Mouse (Mus musculus) kidney, embryonic 16.5 days (tissue): Measurements from ENCODE around the gene Ppp1r35. TPM values are rescaled to one million over a fixed set of nuclear protein-coding genes. Genes with fewer than 3 reads are reported as not detected.

Experiments used
- ATAC-seq: fragments of 200-750 bp; cut with Nextera tagmentation; 2 replicates; pipeline ENCODE4 v1.8.0; 2017; ENCODE audit warnings: moderate TSS enrichment; ENCODE audit not compliant: low FRiP score, low TSS enrichment
- H3K27ac ChIP-seq: fragments of 300-500 bp; sonication (generic); 2 replicates; pipeline ENCODE4 v1.5.1; 2014; ENCODE audit warnings: low read length
- H3K27me3 ChIP-seq: fragments of 300-500 bp; sonication (generic); 2 replicates; pipeline ENCODE4 v1.6.1; 2014; ENCODE audit warnings: low read length, control low read depth, mixed read lengths; ENCODE audit not compliant: insufficient read depth
- H3K36me3 ChIP-seq: fragments of 300-500 bp; sonication (generic); 2 replicates; pipeline ENCODE4 v1.6.1; 2014; ENCODE audit warnings: low read length, control low read depth, mixed read lengths; ENCODE audit not compliant: insufficient read depth
- H3K4me1 ChIP-seq: fragments of 300-500 bp; sonication (generic); 2 replicates; pipeline ENCODE4 v1.6.1; 2014; ENCODE audit warnings: low read length, control low read depth, mixed read lengths; ENCODE audit not compliant: insufficient read depth
- H3K4me2 ChIP-seq: fragments of 300-500 bp; sonication (generic); replicated peaks from 2 replicates; pipeline ENCODE4 v1.6.1; 2014; ENCODE audit warnings: low read depth, low read length
- H3K4me3 ChIP-seq: fragments of 300-500 bp; sonication (generic); 2 replicates; pipeline ENCODE4 v1.5.1; 2014; ENCODE audit warnings: mild to moderate bottlenecking, low read length
- H3K9ac ChIP-seq: fragments of 300-500 bp; sonication (generic); replicated peaks from 2 replicates; pipeline ENCODE4 v1.6.1; 2014; ENCODE audit warnings: low read length
- H3K9me3 ChIP-seq: fragments of 300-500 bp; sonication (generic); 2 replicates; pipeline ENCODE4 v1.6.1; 2016; ENCODE audit warnings: low read length, control low read depth
- WGBS: fragments of 180-500 bp; shearing (Covaris S2); extraction: QIAGEN DNeasy Blood & Tissue Kit; methylation state at CpG from one replicate; pipeline ENCODE4 v1.1.7; 2014; 5-methylcytosine and 5-hydroxymethylcytosine counted together
- polyA plus RNA-seq: library from polyadenylated mRNA; unstranded; fragments of >200 nt; fragmentation: Nextera tagmentation; extraction: Ambion mirVana; gene quantifications from 2 replicates; pipeline ENCODE4 v1.2.1, GENCODE M21; 2015

Ppp1r35 gene
- polyA plus RNA-seq, 1 experiment from 2014 or later, result 26.0 TPM

DNA sequence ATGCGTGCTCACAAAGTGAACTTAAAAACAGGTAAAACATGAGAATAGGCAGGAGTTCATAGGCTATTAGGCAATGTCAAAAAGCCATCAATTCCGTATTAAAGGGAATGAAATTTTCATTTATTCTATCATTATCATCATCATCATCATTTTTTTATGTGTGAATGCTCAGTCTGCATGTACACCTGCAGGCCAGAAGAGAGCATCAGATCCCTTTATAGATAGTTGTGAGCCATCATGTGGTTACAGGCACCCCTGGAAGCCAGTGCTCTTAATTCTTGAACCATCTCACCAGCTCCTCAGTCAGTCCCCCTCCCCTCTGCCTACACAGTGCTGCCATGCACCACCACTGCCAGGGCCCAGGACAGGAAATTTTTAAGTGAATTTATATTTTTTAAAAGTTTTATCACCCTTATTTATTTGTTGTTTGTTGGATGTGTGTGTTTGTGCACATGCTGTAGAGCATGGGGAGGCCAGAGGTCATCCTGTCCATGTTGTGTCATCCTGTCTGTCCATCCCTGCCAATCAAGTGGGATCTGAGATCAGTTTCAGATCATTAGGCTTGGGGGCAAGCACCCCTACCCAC lies 10.4 kb downstream of the Ppp1r35 start:
- WGBS, result 93% methylated on average over 2 of the region's 2 CpGs
- H3K4me2 ChIP-seq, result no peak overlapping the region
- ATAC-seq, result no peak

DNA sequence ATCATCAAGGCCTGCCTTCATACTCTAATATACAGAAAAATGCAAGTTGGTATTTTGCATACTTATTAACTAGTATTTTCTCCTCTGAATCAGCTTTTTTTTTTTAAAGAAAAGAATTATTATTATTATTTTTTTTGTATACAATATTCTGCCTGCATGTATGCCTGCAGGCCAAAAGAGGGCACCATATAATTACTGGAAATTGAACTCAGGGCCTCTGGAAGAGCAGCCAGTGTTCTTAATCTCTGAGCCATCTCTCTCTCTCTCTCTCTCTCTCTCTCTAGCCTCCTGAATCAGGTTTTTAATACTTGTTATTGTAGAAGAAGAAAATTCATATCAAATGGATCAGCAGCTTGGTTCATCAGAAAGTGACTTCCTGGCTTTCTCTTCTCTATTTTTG lies 12.9 kb downstream of the Ppp1r35 start:
- H3K27me3 ChIP-seq, result no peaks in the 10 kb centered on the region
- no peak overlapping the region for H3K4me2 ChIP-seq
- no peak overlapping the region for H3K27ac ChIP-seq
- H3K4me1 ChIP-seq, result 0 out of 2 replicates have a peak, but pooled peaks cover 4% of the 10 kb centered on the region
- H3K9ac ChIP-seq, result no peak overlapping the region
- H3K36me3 ChIP-seq, result no peaks in the 10 kb centered on the region
- no peak overlapping the region for H3K4me3 ChIP-seq
- H3K9me3 ChIP-seq, result no peaks in the 10 kb centered on the region
- ATAC-seq, result no peak

More for the DNA sequence above, 10.4 kb downstream of the Ppp1r35 start:
- peaks cover 16% of the 10 kb centered on the region for H3K4me1 ChIP-seq
- no peak overlapping the region for H3K27ac ChIP-seq
- no peak overlapping the region for H3K4me3 ChIP-seq
- H3K9me3 ChIP-seq, result no peaks in the 10 kb centered on the region
- no peaks in the 10 kb centered on the region for H3K27me3 ChIP-seq
- no peak overlapping the region for H3K9ac ChIP-seq
- H3K36me3 ChIP-seq, result peaks cover 8% of the 10 kb centered on the region

DNA sequence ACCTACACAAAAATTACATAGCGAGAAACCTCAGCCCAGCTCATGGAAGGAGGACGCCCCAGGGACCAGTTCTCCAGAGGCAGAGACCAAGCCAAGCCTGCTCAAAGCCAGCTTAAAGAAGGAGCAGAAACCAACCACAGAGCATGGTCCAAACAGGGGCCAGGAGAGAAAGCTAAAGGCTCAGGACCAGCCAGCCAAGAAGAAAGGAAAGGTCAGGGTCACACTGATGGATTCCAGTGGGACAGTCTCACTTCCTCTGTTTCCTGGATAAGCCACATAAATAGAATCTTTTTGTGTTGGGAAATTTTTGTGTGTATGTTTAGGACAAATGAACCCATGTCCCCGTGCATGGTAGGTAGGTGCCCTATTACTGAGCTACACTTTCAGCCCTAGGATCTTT lies 18.0 kb downstream of the Ppp1r35 start:
- H3K4me1 ChIP-seq, result no peaks in the 10 kb centered on the region
- H3K9ac ChIP-seq, result no peak overlapping the region
- 83% methylated on average over 3 of the region's 3 CpGs for WGBS
- no peaks in the 10 kb centered on the region for H3K36me3 ChIP-seq
- no peak overlapping the region for H3K4me2 ChIP-seq
- H3K4me3 ChIP-seq, result no peak overlapping the region
- no peak for ATAC-seq
- no peak overlapping the region for H3K27ac ChIP-seq
- H3K27me3 ChIP-seq, result no peaks in the 10 kb centered on the region
- H3K9me3 ChIP-seq, result no peaks in the 10 kb centered on the region

DNA sequence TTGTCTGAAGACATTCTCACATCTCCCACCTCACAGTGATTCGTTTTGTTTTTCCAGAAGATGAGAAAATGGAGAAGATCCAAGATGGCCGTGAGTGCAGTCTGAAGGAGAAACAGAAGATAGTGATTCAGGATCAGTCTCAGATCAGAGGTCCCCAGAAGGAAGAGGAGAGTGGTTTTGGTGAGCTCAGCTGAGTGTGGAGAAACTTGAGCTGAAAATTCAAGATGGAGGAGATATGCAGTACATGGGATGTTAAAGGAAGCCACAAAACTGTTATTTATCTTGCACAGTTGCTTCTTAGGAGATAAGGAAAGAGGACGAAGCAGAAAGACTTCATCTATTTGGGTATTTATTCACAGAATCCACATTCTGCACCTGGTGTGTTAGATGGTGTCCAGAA lies 22.3 kb downstream of the Ppp1r35 start:
- Histone ChIP-seq H3K4me3 (no peak overlapping the region), H3K27me3 (no peaks in the 10 kb centered on the region), H3K9ac (no peak overlapping the region), H3K4me1 (no peaks in the 10 kb centered on the region), H3K4me2 (no peak overlapping the region), H3K9me3 (no peaks in the 10 kb centered on the region), H3K27ac (no peak overlapping the region), H3K36me3 (no peaks in the 10 kb centered on the region)
- ATAC-seq, result no peak
- 81% methylated on average over 3 of the region's 3 CpGs for WGBS

DNA sequence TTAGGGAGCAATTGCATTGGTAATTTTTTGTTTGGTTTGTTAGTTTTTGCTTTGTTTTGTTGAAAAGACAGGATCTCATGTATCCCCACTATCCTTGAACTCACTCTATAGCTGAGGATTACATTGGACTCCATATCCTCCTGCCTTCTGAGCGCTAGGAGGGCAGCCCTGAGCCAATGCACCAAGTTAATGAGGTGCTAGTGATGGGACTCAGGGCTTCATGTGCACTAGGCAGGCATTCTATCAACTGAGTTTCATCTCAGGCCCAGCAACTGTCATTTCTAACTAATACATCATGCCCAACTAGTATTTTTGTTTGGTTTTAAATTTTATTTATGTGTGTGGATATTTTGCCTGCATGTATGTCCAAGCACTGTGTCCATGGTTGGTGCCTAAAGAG lies 27.5 kb downstream of the Ppp1r35 start:
- Histone ChIP-seq H3K4me2 (no peak overlapping the region), H3K27ac (no peak overlapping the region), H3K9ac (no peak overlapping the region), H3K4me3 (no peak overlapping the region), H3K36me3 (no peaks in the 10 kb centered on the region), H3K9me3 (no peaks in the 10 kb centered on the region), H3K27me3 (no peaks in the 10 kb centered on the region), H3K4me1 (no peaks in the 10 kb centered on the region)
- WGBS, result 80% methylated on average over 1 of the region's 1 CpGs
- no peak for ATAC-seq

DNA sequence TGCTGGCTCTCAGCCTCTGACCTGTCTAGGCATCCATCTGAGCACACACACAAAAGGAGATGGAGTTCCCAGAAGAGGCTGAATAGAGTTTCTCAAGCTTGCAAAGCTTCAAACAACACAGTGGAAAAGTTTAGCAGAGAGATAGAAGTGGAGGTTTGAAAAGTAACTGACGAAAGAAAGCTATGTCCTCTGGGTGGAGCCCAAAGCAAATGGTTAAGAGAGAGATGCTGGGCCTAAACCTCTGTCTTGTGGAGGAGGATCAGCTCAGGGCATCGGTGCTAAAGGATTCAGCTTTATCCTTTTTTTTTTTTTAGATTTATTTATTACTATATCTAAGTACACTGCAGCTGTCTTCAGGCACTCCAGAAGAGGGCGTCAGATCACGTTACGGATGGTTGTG lies 29.7 kb downstream of the Ppp1r35 start:
- H3K27ac ChIP-seq, result no peak overlapping the region
- WGBS, result 91% methylated on average over 5 of the region's 5 CpGs
- no peak overlapping the region for H3K4me2 ChIP-seq
- H3K4me1 ChIP-seq, result no peaks in the 10 kb centered on the region
- H3K9ac ChIP-seq, result no peak overlapping the region
- H3K27me3 ChIP-seq, result no peaks in the 10 kb centered on the region
- no peak for ATAC-seq
- no peaks in the 10 kb centered on the region for H3K9me3 ChIP-seq
- no peak overlapping the region for H3K4me3 ChIP-seq
- no peaks in the 10 kb centered on the region for H3K36me3 ChIP-seq

DNA sequence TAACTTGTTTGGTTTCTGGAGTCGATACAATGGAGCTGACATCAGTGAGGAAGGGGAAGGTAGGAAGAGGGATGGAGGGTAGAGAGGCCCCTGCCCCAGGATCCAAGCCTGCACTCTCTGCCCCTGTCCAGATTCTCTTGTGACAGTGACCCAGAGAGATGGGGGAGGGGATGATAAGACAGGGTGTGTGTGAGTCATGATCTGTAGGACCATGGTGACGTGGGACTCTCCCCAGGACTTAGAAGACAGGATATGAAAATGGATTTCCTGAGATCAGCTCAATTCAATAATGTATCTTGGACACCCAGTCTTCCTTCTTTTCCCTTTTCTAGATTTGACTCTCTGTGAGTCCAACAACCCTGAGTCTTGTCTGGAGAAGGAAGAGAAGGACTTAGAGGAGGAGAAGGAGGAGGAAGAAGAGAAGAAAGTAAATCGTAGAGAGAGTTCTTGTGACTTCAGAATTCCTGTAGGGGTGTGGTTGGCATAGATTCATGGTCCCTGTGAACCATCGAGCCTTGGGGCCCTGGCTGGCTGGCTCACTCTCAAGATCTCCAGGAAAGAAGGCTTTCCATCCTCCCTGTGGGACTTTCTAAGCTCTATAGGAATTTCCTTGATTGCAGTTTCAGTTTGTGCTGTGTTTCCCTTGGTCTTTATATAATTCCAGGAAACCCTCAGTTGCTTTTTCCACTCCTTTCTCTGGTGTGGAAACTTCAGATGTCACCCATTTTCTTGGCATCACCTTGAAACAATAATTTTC lies 39.0 kb downstream of the Ppp1r35 start:
- 60% methylated on average over 4 of the region's 4 CpGs for WGBS
- Histone ChIP-seq H3K9me3 (no peaks in the 10 kb centered on the region), H3K27me3 (no peaks in the 10 kb centered on the region), H3K4me3 (no peak overlapping the region), H3K4me1 (no peaks in the 10 kb centered on the region), H3K9ac (no peak overlapping the region), H3K36me3 (no peaks in the 10 kb centered on the region), H3K27ac (no peak overlapping the region), H3K4me2 (no peak overlapping the region)
- no peak for ATAC-seq

DNA sequence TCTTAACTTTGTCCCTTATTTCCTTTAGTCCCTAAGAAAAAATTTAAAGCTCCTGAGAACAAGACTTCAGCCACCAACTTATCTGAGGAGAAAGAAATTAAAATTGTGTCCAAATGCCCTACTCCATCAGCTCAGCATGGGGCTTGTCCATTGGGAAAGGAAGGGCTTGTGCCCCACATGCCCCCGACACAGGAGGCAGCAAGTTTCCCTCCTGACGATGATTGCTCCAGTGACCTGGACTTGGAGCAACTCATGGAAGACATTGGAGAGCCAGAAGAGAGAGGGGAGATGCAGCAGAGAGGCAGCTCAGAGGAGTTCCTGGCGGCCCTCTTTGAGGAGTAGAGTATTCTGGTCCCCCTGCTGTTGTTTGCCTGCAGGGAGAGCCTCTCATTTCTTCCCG lies 43.5 kb downstream of the Ppp1r35 start:
- H3K36me3 ChIP-seq, result no peaks in the 10 kb centered on the region
- no peak overlapping the region for H3K4me2 ChIP-seq
- no peak overlapping the region for H3K4me3 ChIP-seq
- no peak overlapping the region for H3K27ac ChIP-seq
- 67% methylated on average over 4 of the region's 4 CpGs for WGBS
- H3K4me1 ChIP-seq, result no peaks in the 10 kb centered on the region
- H3K9me3 ChIP-seq, result no peaks in the 10 kb centered on the region
- no peak for ATAC-seq
- H3K27me3 ChIP-seq, result no peaks in the 10 kb centered on the region
- no peak overlapping the region for H3K9ac ChIP-seq

DNA sequence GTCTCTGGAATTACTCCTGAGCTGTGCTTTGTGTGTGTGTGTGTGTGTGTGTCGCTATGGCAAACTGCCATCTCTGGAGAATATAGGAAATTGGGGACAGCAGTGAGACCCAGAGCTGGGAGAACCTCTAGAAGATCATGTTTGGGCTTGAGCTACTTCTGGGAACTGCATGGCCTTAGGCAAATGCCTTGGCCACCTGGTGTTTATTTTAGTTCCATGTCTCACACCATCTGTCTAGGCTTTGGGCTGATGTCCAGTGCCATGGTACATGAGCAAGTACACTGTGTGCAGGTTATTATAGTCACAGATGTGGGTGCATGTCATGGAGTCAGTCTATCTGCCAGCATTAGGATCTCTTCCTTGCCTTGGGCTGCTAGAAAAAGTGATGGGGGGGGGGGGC lies 44.0 kb downstream of the Ppp1r35 start:
- no peak for ATAC-seq
- Histone ChIP-seq H3K4me2 (no peak overlapping the region), H3K4me3 (no peak overlapping the region), H3K4me1 (no peaks in the 10 kb centered on the region), H3K27ac (no peak overlapping the region), H3K9me3 (no peaks in the 10 kb centered on the region), H3K27me3 (no peaks in the 10 kb centered on the region), H3K36me3 (no peaks in the 10 kb centered on the region), H3K9ac (no peak overlapping the region)
- WGBS, result 84% methylated on average over 1 of the region's 1 CpGs

DNA sequence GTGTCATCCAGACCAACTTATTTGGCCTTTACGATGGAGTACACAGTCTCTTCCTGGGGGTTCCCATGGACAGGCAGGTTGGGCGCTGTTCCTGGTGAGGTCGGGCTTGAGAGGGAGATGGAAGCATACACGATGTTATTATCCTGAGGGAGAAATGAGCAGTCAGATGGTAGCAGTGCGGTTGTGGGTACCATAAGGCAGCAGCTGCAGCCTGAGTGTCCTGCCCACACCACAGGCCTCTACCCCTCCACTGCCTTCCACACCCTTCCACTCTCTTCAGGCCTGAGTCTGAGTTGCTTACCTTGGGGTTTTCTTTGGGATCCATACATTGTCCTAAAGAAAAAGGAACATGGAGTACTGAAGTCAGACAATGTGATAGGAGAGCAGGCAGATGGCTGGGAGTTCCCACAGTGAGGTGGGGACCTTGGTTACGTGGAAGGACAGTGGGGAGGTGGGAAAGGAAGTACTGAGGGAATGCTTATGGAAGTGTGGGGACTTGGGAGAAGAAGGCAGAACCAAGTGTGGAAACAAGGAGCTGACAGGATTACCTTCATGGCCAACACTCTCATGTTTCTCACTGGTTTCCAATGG lies 44.9 kb downstream of the Ppp1r35 start:
- Histone ChIP-seq H3K4me1 (no peaks in the 10 kb centered on the region), H3K4me3 (no peak overlapping the region), H3K4me2 (no peak overlapping the region), H3K27me3 (no peaks in the 10 kb centered on the region), H3K27ac (no peak overlapping the region), H3K9me3 (no peaks in the 10 kb centered on the region), H3K36me3 (no peaks in the 10 kb centered on the region), H3K9ac (no peak overlapping the region)
- 87% methylated on average over 6 of the region's 6 CpGs for WGBS
- no peak for ATAC-seq
